Mouse (Mus musculus) telencephalon, adult 2 months (tissue): ENCODE results near the gene Bicdl1.

Experiments used
- DNase-seq: peaks from one replicate; pipeline ENCODE4 v3.0.0-alpha.2; 2011; ENCODE audit warnings: low read depth, low spot score

Gene Bicdl1

DNA sequence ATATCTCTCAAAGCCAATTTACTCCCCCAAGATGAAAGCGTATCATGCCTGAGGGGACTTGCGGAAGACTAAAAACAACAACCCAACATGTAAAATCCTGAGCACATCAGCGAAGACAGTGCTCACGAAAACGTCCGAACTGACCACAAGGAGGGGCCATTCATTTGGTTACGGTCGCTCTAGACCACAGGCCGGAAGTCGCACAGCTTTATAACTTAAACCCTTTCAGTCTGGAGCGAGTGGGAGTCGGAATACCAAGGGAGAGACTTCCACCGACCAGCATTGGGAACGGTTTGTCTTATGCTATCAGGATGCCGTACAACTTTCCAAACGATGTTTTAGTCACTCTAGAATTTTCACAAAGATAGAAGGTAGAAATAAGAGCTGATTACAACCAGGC is 5.4 kb downstream of the Bicdl1 start:
- no peak for DNase-seq

DNA sequence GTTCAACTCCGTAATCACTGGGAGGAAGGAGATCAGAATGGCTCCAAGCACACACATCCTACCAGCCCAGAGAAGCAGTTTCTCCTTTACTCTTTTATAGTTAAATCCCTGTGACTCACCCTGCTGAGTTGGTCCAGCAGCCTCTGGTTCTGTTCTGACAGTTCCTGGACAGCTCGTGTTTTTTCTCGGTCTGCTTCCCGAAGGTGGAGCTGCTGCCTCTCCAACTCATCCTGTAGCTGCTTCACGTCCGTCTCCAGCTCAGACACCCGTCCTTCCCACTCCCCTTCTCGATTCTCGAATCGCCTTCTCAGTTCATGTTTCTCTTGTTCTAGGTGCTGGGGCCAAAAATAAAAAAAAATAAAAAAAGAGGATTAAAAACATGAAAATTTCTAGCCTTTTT is 7.0 kb downstream of the Bicdl1 start:
- no peak for DNase-seq

DNA sequence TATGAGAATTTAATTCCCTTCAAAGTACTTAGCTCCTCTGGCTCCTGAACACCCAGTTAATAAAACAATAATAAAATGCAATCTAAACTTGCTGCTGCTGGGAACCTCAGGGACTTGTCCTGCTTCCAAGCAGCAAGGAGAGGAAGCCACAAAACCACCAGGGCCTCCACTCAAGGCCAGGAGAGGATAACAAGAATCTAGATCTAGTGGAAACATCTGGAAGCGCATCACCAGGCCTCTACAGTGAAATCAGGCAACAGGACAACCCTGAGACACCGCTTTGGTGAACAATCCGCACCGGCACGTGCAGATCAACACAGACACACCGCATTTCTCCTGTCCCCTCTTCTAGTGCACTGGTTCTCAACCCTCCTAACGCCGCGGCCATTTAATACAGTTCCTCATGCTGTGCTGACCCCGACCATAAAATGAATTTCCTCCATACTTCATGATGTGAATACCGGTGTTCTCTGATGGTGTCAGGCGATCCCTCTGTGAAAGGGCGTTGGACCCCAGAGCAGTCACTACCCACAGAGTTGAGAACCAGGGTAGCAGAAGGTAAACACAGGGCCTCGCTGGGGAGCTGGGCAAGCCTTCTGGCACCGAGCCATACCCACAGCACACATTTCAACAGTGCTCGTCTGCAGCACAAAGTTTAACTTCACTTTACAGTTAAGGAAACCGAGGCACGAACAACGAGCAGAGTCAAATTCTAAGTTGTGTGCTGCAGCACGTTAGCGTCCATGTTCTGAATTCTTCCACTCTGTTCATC is 9.0 kb downstream of the Bicdl1 start:
- no peak for DNase-seq

- no peak for DNase-seq
Measured at GRCm38 (mm10) chr5:115720761-115721160, 10.7 kb downstream of the Bicdl1 start.

- no peak for DNase-seq
Measured at GRCm38 (mm10) chr5:115717693-115718092, 13.7 kb downstream of the Bicdl1 start.

GRCm38 (mm10) chr5:115717106-115717505 is 14.3 kb downstream of the Bicdl1 start:
- DNase-seq, result no peak

- DNase-seq, result no peak
Measured at GRCm38 (mm10) chr5:115716426-115716825, 15.0 kb downstream of the Bicdl1 start.

DNA sequence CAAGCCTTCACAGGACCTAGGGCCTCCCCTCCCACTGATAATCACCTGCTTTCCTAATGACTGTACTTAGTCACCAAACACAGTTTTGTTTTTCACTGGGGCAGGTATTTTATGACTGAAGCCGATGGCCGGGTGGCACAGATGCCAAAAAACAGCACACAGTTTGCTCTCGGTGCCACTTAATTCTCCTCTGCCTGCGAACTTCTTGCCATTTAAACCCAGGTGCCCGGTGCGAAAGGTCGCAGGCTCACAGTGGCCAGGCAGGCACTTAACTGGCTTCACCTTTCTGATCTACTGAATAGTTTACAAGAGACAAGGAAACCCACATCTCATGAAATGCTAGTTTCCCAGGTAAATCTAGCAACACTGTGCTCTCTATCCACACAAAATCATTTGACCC is 16.7 kb downstream of the Bicdl1 start:
- DNase-seq, result no peak

GRCm38 (mm10) chr5:115712487-115712886 is 18.9 kb downstream of the Bicdl1 start:
- DNase-seq, result no peak

GRCm38 (mm10) chr5:115711636-115712419 is 19.6 kb downstream of the Bicdl1 start:
- DNase-seq, result no peak

GRCm38 (mm10) chr5:115710171-115710570 is 21.2 kb downstream of the Bicdl1 start:
- no peak for DNase-seq

DNA sequence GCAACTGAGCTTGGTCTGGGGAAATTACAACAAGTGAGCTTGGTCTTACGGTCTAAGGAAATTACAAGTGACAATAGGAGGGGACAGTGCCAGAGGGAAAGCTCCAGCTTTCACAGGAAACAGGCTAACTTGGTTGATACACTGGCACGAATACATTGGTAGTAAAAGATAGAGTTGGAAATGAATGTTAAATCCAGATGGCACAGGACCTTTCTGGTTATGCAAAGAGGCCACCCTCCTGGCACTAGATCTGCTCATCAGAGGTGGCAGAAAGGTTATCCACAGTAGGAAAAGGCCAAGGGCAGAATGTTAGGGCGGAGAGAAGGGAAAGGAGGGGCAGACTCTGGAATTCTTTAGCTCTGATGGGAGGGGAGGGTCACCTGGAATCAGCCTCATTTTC is 22.5 kb downstream of the Bicdl1 start:
- no peak for DNase-seq

DNA sequence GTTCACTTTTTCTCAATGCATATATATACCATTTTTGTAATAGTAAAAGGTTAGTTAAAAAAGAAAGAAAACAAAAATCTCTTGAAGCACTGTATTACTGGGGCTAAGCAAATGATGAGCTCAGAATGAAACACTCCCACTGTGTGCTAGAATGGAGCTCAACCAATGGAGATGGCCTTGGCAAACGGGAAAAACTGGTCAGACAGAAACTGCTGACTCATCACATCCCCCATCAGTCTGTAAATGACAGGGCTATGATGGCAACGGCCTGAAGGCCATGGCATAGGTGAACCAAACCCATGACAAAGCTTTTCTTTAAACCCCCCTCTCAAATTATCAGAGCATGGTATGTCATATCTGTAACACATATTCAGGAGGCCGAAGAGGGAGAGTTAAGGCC is 29.4 kb downstream of the Bicdl1 start:
- DNase-seq, result no peak

GRCm38 (mm10) chr5:115701215-115701614 is 30.2 kb downstream of the Bicdl1 start:
- no peak for DNase-seq

DNA sequence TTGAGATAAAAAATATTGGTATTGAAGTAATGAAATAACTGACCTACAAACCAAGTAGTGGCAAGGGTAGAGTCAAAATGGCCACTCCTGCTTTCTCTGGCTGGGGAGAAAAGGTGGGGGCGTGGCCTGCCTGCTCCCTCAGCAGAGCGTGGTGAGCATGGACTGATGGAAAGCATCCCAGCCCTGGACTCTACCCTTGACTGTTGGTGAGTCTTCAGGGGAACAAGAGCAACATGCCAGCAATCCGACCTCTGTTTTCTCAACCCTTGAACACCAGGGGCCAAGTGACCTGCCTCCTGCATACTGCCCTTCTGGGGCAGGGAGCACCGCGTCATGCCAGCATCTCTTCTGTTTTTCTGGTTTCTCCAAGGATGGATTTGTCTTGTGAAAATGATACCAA is 34.6 kb downstream of the Bicdl1 start:
- no peak for DNase-seq

DNA sequence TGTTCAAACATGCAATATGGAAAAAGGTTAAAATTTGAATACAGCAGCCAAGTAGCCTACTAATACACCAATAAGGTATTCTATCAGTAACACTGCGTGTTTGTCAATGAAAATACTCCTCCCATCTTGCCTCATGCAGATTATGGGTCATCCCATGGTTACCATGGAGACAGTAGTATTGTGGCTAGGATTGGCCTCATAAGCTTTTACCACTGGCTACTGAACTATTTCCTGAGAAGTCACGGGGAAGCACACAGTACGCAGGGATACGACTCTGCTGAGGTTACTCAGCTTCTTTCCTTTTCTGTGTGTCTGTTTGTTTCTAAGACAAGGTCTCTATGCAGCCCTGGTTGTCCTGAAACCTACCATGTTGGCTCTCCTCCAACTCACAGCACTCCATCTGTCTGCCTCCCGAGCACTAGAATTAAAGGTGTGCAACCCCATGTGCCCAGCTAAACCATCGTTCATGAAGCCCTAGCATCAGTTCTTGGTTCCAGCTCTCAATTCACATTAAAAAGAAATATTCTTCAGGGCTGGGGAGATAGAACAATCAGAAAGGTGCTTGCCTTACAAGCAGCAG is 36.1 kb downstream of the Bicdl1 start:
- no peak for DNase-seq

- no peak for DNase-seq
Measured at GRCm38 (mm10) chr5:115693271-115693670, 38.1 kb downstream of the Bicdl1 start.

DNA sequence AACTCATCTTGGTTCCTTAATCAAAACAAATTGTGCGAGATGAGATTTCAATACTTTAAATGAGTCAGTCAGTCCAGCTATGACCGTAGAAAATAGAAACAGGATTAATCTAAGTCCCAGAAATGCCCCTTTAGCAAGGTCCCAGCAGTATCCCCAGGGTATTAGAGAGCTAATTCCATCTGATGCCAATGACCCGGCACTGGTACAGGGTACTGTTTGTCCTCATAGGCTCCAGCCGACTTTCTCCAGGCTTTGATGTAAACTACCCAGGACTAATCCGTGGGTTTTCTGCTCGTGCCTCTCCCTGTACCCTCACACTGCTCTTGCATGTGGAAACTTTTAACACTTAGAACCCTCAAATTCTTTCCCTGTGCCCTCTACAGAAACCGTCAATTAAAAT is 44.7 kb downstream of the Bicdl1 start:
- DNase-seq, result no peak

GRCm38 (mm10) chr5:115685126-115685525 is 46.3 kb downstream of the Bicdl1 start:
- no peak for DNase-seq

GRCm38 (mm10) chr5:115671846-115672245 is 59.6 kb downstream of the Bicdl1 start:
- no peak for DNase-seq

DNA sequence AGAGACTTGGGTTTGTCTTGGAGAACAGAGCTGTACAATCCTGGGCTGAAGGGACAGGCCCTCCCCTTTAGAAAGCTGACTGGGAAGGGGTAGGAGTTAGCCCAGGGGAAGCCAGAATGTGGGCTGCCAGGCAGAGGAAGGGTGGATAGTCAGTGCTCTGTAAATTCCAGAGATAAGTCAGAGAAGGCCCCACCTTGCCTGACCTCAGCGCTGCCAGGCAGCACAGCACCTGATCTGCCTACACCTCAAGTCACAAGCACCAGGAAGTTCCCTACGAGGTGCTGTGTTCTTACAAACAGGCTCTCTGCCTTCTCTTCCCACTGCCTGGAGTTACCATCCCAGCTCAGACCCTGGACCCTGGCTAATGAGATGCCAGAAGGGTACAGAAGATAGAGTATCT is 61.0 kb downstream of the Bicdl1 start:
- DNase-seq, result no peak

GRCm38 (mm10) chr5:115669974-115670373 is 61.4 kb downstream of the Bicdl1 start:
- DNase-seq, result no peak

- DNase-seq, result no peak
Measured at GRCm38 (mm10) chr5:115668986-115669385, 62.4 kb downstream of the Bicdl1 start.
